Mouse (Mus musculus): Measurements from ENCODE around the gene Git2. TPM values are rescaled to one million over a fixed set of nuclear protein-coding genes. Genes with fewer than 3 reads are reported as not detected.
A peak's percentile ranks its signal among the peaks of the same experiment; 100 is the strongest.

Git2 gene
- total and polyA plus RNA-seq, 3 experiments, result 104 to 227 (median 201) TPM

DNA sequence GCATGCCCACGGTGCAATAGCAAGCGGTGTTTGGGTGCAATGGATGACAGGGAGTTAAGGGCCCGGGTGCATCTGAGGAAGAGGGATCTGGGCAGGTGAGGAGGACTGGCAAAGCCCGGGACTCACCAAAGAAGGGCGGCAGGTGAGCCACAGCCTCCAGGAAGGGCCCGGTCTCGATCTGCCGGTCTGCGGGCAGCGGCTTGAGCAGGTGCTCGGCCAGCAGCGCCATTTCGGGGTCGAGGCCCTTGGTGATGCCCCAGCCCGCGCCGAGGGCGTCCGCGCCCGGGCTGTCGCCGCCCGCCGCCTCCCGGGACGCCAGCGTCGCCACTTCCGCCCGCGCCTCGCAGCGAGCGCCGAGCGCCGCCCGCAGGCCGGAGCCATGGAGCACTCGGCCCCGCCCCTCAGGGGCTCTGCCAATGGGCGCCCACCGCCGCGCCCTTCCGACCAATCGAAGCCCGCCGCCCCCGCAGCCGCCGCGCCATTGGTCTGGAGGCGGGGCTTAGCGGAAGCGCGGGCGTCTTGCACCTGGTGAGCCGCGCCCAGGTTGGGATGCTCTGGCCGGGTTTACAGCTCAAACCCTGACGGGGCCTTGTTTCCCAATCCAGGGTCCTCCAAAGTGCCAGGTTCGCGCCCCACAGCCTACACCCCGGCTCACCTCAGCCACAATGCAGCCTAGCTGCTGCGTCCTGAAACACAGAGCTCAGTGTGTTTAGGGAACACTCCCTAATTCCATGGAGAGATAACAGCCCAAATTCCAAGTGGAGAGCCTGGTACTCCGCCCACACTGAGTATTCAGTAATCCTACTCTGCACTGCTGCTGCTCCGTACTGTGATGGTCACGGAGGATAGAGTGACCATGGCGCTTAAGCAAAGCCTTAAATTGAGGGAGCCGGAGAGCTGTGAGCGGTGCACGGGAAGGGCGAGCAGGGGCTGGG is 84.4 kb downstream of the Git2 start, which contains the start of gene Gltp:
TSS of gene Gltp (minus strand) at position 352 of the 935 bp plus-strand sequence.
- H3K4me3 ChIP-seq (ENCODE audit: low read depth, low read length), result peak within 1 kb of the TSS; percentile 87
- H3K36me3 ChIP-seq (replicated peaks), result peaks cover 20% of the 10 kb centered on the region
- DNase-seq (ENCODE audit: low spot score) (peak; percentile 99), ATAC-seq (ENCODE audit: extremely low read depth, insufficient number of reproducible peaks, low FRiP score, poor library complexity, severe bottlenecking) (peak; percentile 86)
- TF ChIP-seq CTCF (IDR thresholded peaks at IDR 0.05; ENCODE audit: low read depth, low read length) (no peak), TAL1 (conservative IDR thresholded peaks at IDR 0.05; ENCODE audit: low read depth, low read length) (no peak), POLR2AphosphoS5 (IDR thresholded peaks at IDR 0.05; ENCODE audit: insufficient replicate concordance, low read depth, low read length) (no peak), GATA2 (IDR thresholded peaks at IDR 0.05; ENCODE audit: borderline replicate concordance, low read depth, low read length) (no peak), GATA1 (IDR thresholded peaks at IDR 0.05; ENCODE audit: borderline replicate concordance, low read length) (no peak)
- no peaks in the 10 kb centered on the region for H3K9me3 ChIP-seq (replicated peaks)
- peaks cover 30% of the 10 kb centered on the region for H3K27me3 ChIP-seq (ENCODE audit: insufficient read depth, low read length)
- H3K4me1 ChIP-seq (ENCODE audit: insufficient read depth, low read depth, low read length), result peaks cover 47% of the 10 kb centered on the region

DNA sequence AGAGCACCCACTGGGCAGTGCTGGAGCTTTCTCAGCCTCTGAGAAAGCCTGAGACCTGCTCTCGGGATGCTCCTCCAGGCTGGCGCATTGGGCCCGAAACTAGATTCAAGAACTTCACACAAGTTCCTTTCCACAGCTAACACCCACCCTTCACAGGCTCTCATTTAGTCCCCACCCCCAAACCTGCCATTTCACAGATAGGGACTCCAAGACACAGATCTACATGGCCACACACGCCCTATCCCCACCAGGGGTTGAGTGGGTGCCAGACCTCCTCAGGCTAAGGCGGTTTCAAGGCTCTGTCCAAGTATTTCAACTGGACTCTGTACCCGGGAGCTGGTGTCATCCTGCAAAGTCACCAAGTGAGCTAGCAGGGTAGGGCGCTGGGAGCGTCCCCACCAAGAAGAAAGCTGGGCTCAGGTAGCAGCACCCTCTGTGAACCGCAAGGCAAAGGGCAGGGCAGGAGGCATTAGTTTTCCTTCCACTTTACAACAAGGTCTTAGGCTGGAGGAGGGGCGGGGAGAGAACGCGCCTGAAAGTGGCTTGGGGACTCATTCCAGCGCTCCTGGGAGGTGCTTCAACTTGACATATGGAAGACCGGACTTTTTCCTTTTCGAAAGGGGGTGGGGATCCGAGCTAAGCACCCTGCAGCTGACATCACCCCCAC is 85.5 kb downstream of the Git2 start:
- DNase-seq (ENCODE audit: low spot score), result peak; percentile 64
- H3K27me3 ChIP-seq (ENCODE audit: insufficient read depth, low read length), result peaks cover 23% of the 10 kb centered on the region
- no peaks in the 10 kb centered on the region for H3K9me3 ChIP-seq (replicated peaks)
- peaks cover 47% of the 10 kb centered on the region for H3K4me1 ChIP-seq (ENCODE audit: insufficient read depth, low read depth, low read length)
- no peak for ATAC-seq (ENCODE audit: extremely low read depth, insufficient number of reproducible peaks, low FRiP score, poor library complexity, severe bottlenecking)
- peak overlapping the region; percentile 87 for H3K4me3 ChIP-seq (ENCODE audit: low read depth, low read length)
- H3K36me3 ChIP-seq (replicated peaks), result peaks cover 25% of the 10 kb centered on the region
- TF ChIP-seq GATA1 (IDR thresholded peaks at IDR 0.05; ENCODE audit: borderline replicate concordance, low read length) (no peak), CTCF (IDR thresholded peaks at IDR 0.05; ENCODE audit: low read depth, low read length) (no peak), GATA2 (IDR thresholded peaks at IDR 0.05; ENCODE audit: borderline replicate concordance, low read depth, low read length) (no peak), POLR2AphosphoS5 (IDR thresholded peaks at IDR 0.05; ENCODE audit: insufficient replicate concordance, low read depth, low read length) (no peak), TAL1 (conservative IDR thresholded peaks at IDR 0.05; ENCODE audit: low read depth, low read length) (no peak)

DNA sequence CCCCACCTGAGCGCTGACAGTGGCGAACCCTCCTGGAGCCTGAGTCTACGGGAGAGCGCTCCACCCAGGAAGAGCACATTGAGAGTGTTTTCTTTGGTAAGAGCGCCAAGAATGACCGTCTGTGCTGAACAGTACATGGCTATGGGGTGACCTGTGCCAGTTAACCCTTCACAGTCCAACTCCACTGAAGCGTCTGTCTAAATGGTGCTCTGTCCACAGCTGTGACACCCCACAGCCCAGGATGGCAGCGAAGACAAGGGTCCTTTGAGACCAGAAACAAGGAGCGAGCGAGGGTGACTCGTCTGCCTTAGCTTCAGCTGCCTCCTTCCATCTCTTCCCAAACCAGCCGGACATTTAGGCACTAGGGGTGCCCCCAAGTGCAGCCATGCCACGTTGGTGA is 86.6 kb downstream of the Git2 start:
- Histone ChIP-seq H3K27me3 (ENCODE audit: insufficient read depth, low read length) (peaks cover 14% of the 10 kb centered on the region), H3K4me1 (ENCODE audit: insufficient read depth, low read depth, low read length) (peaks cover 52% of the 10 kb centered on the region), H3K9me3 (replicated peaks) (no peaks in the 10 kb centered on the region), H3K4me3 (ENCODE audit: low read depth, low read length) (no peak overlapping the region; the same call in 1 of the 2 replicates), H3K36me3 (replicated peaks) (peaks cover 33% of the 10 kb centered on the region)
- TF ChIP-seq GATA1 (IDR thresholded peaks at IDR 0.05; ENCODE audit: borderline replicate concordance, low read length) (no peak), CTCF (IDR thresholded peaks at IDR 0.05; ENCODE audit: low read depth, low read length) (no peak), TAL1 (conservative IDR thresholded peaks at IDR 0.05; ENCODE audit: low read depth, low read length) (no peak), POLR2AphosphoS5 (IDR thresholded peaks at IDR 0.05; ENCODE audit: insufficient replicate concordance, low read depth, low read length) (no peak), GATA2 (IDR thresholded peaks at IDR 0.05; ENCODE audit: borderline replicate concordance, low read depth, low read length) (no peak)
- ATAC-seq (ENCODE audit: extremely low read depth, insufficient number of reproducible peaks, low FRiP score, poor library complexity, severe bottlenecking) (no peak), DNase-seq (ENCODE audit: low spot score) (no peak)

DNA sequence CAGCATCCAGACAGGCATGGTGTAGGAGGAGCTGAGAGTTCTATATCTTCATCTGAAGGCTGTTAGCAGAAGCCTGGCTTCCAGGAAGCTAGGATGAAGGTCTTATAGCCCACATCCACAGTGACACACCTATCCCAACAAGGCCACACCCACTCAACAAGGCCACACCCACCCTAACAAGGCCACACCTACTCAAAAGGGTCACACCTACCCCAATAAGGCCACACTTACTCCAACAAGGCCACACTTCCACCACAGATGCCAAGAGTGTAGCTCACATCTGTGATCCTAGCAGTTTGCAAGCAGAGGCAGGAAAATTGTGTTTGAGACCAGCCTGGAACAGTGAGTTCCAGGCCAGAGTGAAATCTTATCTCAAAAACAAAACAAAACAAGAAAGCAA is 87.4 kb downstream of the Git2 start:
- ATAC-seq (ENCODE audit: extremely low read depth, insufficient number of reproducible peaks, low FRiP score, poor library complexity, severe bottlenecking) (no peak), DNase-seq (ENCODE audit: low spot score) (no peak)
- H3K9me3 ChIP-seq (replicated peaks), result no peaks in the 10 kb centered on the region
- TF ChIP-seq GATA2 (IDR thresholded peaks at IDR 0.05; ENCODE audit: borderline replicate concordance, low read depth, low read length) (no peak), TAL1 (conservative IDR thresholded peaks at IDR 0.05; ENCODE audit: low read depth, low read length) (no peak), GATA1 (IDR thresholded peaks at IDR 0.05; ENCODE audit: borderline replicate concordance, low read length) (no peak), POLR2AphosphoS5 (IDR thresholded peaks at IDR 0.05; ENCODE audit: insufficient replicate concordance, low read depth, low read length) (no peak), CTCF (IDR thresholded peaks at IDR 0.05; ENCODE audit: low read depth, low read length) (no peak)
- peaks cover 8% of the 10 kb centered on the region for H3K27me3 ChIP-seq (ENCODE audit: insufficient read depth, low read length)
- peaks cover 52% of the 10 kb centered on the region for H3K4me1 ChIP-seq (ENCODE audit: insufficient read depth, low read depth, low read length)
- no peak overlapping the region for H3K4me3 ChIP-seq (ENCODE audit: low read depth, low read length)
- peaks cover 40% of the 10 kb centered on the region for H3K36me3 ChIP-seq (replicated peaks)

DNA sequence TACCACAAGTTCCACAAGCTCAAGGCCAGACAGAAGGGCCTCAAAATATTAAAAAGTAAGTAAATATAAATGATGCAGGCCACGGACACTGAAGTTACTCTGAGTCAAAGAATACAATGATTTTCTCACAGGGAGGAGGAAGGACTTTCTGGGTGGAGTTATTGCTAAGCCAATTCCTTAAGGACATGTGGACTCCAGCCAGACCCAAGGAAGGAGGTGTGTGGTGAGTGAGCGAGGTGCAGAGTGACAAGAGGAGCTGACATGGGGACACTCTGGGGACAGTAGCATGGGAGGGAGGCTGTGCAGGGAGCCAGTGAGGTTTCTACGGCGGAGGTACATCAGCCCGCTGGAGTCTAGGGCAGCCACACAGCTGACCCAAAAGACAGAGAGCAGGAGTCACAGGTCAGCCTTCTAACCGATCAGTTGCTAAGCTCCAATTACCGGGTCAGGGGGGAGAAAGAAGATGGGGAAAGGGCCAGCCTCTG is 88.5 kb downstream of the Git2 start:
- peaks cover 3% of the 10 kb centered on the region; the same call in 1 of the 2 replicates for H3K27me3 ChIP-seq (ENCODE audit: insufficient read depth, low read length)
- no peak for TF ChIP-seq POLR2AphosphoS5 (IDR thresholded peaks at IDR 0.05; ENCODE audit: insufficient replicate concordance, low read depth, low read length)
- no peak for TF ChIP-seq TAL1 (conservative IDR thresholded peaks at IDR 0.05; ENCODE audit: low read depth, low read length)
- ATAC-seq (ENCODE audit: extremely low read depth, insufficient number of reproducible peaks, low FRiP score, poor library complexity, severe bottlenecking) (no peak), DNase-seq (ENCODE audit: low spot score) (no peak)
- H3K4me3 ChIP-seq (ENCODE audit: low read depth, low read length), result no peak overlapping the region
- no peaks in the 10 kb centered on the region for H3K9me3 ChIP-seq (replicated peaks)
- peaks cover 47% of the 10 kb centered on the region for H3K4me1 ChIP-seq (ENCODE audit: insufficient read depth, low read depth, low read length)
- H3K36me3 ChIP-seq (replicated peaks), result peaks cover 49% of the 10 kb centered on the region

DNA sequence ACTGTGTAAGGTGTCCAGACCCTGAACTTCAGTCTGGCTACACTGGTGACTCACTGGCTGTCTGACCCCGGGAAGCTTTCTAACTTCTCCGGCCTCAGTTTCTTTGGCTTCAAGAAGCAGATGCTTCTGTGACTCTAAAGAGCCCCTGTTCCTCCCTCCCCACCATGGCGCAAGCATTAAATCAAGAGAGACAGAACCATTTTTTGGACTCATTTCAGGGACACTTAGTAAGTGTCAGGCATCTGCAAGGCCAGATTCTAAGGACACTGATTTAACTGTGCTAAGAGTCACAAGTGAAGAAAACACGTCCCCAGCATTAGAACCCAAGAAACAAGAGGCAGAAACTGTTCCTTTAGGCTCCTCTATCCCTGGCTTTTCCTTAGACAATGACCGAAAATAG is 89.3 kb downstream of the Git2 start:
- no peak overlapping the region for H3K4me3 ChIP-seq (ENCODE audit: low read depth, low read length)
- peaks cover 40% of the 10 kb centered on the region for H3K4me1 ChIP-seq (ENCODE audit: insufficient read depth, low read depth, low read length)
- DNase-seq (ENCODE audit: low spot score), result no peak
- H3K9me3 ChIP-seq (replicated peaks), result no peaks in the 10 kb centered on the region
- no peaks in the 10 kb centered on the region; the same call in 1 of the 2 replicates for H3K27me3 ChIP-seq (ENCODE audit: insufficient read depth, low read length)
- ATAC-seq (ENCODE audit: extremely low read depth, insufficient number of reproducible peaks, low FRiP score, poor library complexity, severe bottlenecking), result no peak
- no peak for TF ChIP-seq GATA1 (IDR thresholded peaks at IDR 0.05; ENCODE audit: borderline replicate concordance, low read length)
- no peak for TF ChIP-seq CTCF (IDR thresholded peaks at IDR 0.05; ENCODE audit: low read depth, low read length)
- TF ChIP-seq GATA2 (IDR thresholded peaks at IDR 0.05; ENCODE audit: borderline replicate concordance, low read depth, low read length), result no peak
- H3K36me3 ChIP-seq (replicated peaks), result peaks cover 54% of the 10 kb centered on the region

Measured in G1E (cell line).